Mouse (Mus musculus) embryonic facial prominence, embryonic 14.5 days (tissue): ENCODE measurements around the gene Gm10801. TPM values are rescaled to one million over a fixed set of nuclear protein-coding genes. Genes with fewer than 3 reads are reported as not detected.
"Not testable (repeated sequence)": the region's sequence is repeated elsewhere in the genome, so short reads cannot be mapped to it uniquely, and the experiment has no call there.

Source experiments
- ATAC-seq: fragments of 200-750 bp; cut with Nextera tagmentation; 2 replicates; pipeline ENCODE4 v1.8.0; 2017; ENCODE audit warnings: low read depth, moderate number of reproducible peaks, moderate TSS enrichment
- DNase-seq: peaks from one replicate; pipeline ENCODE4 v3.0.0-alpha.2; 2015; ENCODE audit warnings: low spot score
- H3K27ac ChIP-seq: fragments of 300-500 bp; sonication (generic); replicated peaks from 2 replicates; pipeline ENCODE4 v1.5.1; 2014; ENCODE audit warnings: low read depth, mild to moderate bottlenecking, low read length, moderate library complexity
- H3K27me3 ChIP-seq: fragments of 300-500 bp; sonication (generic); replicated peaks from 2 replicates; pipeline ENCODE4 v1.6.1; 2014; ENCODE audit warnings: low read length; ENCODE audit not compliant: control insufficient read depth, insufficient read depth
- H3K36me3 ChIP-seq: fragments of 300-500 bp; sonication (generic); 2 replicates; pipeline ENCODE4 v1.6.1; 2014; ENCODE audit warnings: low read length, mixed read lengths; ENCODE audit not compliant: control insufficient read depth, insufficient read depth
- H3K4me1 ChIP-seq: fragments of 300-500 bp; sonication (generic); 2 replicates; pipeline ENCODE4 v1.6.1; 2014; ENCODE audit warnings: antibody characterized with exemption, low read length; ENCODE audit not compliant: control insufficient read depth, insufficient read depth
- H3K4me2 ChIP-seq: fragments of 300-500 bp; sonication (generic); 2 replicates; pipeline ENCODE4 v1.6.1; 2014; ENCODE audit warnings: low read depth, mild to moderate bottlenecking, low read length, moderate library complexity, mixed read lengths
- H3K4me3 ChIP-seq: fragments of 300-500 bp; sonication (generic); 2 replicates; pipeline ENCODE4 v1.5.1; 2014; ENCODE audit warnings: low read depth, mild to moderate bottlenecking, low read length
- H3K9ac ChIP-seq: fragments of 300-500 bp; sonication (generic); 2 replicates; pipeline ENCODE4 v1.6.1; 2014; ENCODE audit warnings: low read depth, mild to moderate bottlenecking, low read length, moderate library complexity, mixed read lengths
- H3K9me3 ChIP-seq: fragments of 300-500 bp; sonication (generic); 2 replicates; pipeline ENCODE4 v1.6.1; 2016; ENCODE audit warnings: low read length; ENCODE audit not compliant: control insufficient read depth
- WGBS: fragments of 180-500 bp; shearing (Covaris S2); extraction: QIAGEN DNeasy Blood & Tissue Kit; methylation state at CpG from one replicate; pipeline ENCODE4 v1.1.7; 2014; 5-methylcytosine and 5-hydroxymethylcytosine counted together
- polyA plus RNA-seq: library from polyadenylated mRNA; unstranded; fragments of >200 nt; fragmentation: Nextera tagmentation; extraction: Ambion mirVana; gene quantifications from 2 replicates; pipeline ENCODE4 v1.2.1, GENCODE M21; 2014

Gene Gm10801
- 0.46 TPM in 1 of 2 replicates, not detected in the other for polyA plus RNA-seq

GRCm38 (mm10) chr2:98661937-98662336, at the start of gene Gm10801:
Gene Gm10801 (plus strand): TSS chr2:98662237.
- H3K36me3 ChIP-seq: not testable (repeated sequence)

GRCm38 (mm10) chr2:98667201-98667600, 5.2 kb downstream of the Gm10801 start, which contains the start of gene Gm10800:
Gene Gm10800 (minus strand): TSS chr2:98667301.
- not testable (repeated sequence) for H3K9me3 ChIP-seq, H3K9ac ChIP-seq, H3K4me2 ChIP-seq, DNase-seq, H3K27ac ChIP-seq, H3K27me3 ChIP-seq, ATAC-seq, H3K4me1 ChIP-seq, H3K4me3 ChIP-seq, H3K36me3 ChIP-seq
- WGBS: 86% methylated on average over 4 of the region's 4 CpGs

More at GRCm38 (mm10) chr2:98661937-98662336, at the start of gene Gm10801:
- H3K4me1 ChIP-seq, DNase-seq, H3K4me2 ChIP-seq, H3K9ac ChIP-seq, H3K9me3 ChIP-seq, ATAC-seq, H3K27ac ChIP-seq, H3K27me3 ChIP-seq, H3K4me3 ChIP-seq: not testable (repeated sequence)
- WGBS: 77% methylated on average over 4 of the region's 5 CpGs

- DNase-seq: no peak
- H3K36me3 ChIP-seq: no peaks in the 10 kb centered on the region
- no peak overlapping the region for H3K27ac ChIP-seq
- 95% methylated on average over 1 of the region's 1 CpGs for WGBS
- ATAC-seq: no peak
- H3K27me3 ChIP-seq: no peaks in the 10 kb centered on the region
- no peaks in the 10 kb centered on the region for H3K4me1 ChIP-seq
- H3K4me3 ChIP-seq: no peak overlapping the region
- no peak overlapping the region for H3K9ac ChIP-seq
- no peak overlapping the region for H3K4me2 ChIP-seq
- H3K9me3 ChIP-seq: no peaks in the 10 kb centered on the region
These were observed 35.5 kb downstream of the Gm10801 start for GRCm38 (mm10) chr2:98697533-98697932.

Other genes starting within 250 kb of the Gm10801 start
- gene Gm10800, start 5.1 kb downstream of the Gm10801 start, polyA plus RNA-seq: 1.2 and 1.5 TPM in 2 replicates